Mouse (Mus musculus): Measurements from ENCODE around the gene Exog.

Gene Exog

GRCm38 (mm10) chr9:119512993-119513392 is 68.2 kb downstream of the Exog start:
- no peak for DNase-seq

- no peak for DNase-seq
Measured at GRCm38 (mm10) chr9:119513816-119514215, 69.1 kb downstream of the Exog start.

- DNase-seq, result no peak
Measured at GRCm38 (mm10) chr9:119514986-119515385, 70.2 kb downstream of the Exog start.

All from layer of hippocampus, adult 9-11 months (tissue).